Mouse (Mus musculus): ENCODE data around the gene Myt1l. TPM values are rescaled to one million over a fixed set of nuclear protein-coding genes. Genes with fewer than 3 reads are reported as not detected.

Myt1l gene
- total RNA-seq, 1 experiment from 2014 or later = not detected

- no peak for ATAC-seq (ENCODE audit: extremely low read depth, insufficient number of reproducible peaks, low FRiP score, poor library complexity, severe bottlenecking)
Observed at GRCm38 (mm10) chr12:29930591-29930990, 402.4 kb downstream of the Myt1l start.

DNA sequence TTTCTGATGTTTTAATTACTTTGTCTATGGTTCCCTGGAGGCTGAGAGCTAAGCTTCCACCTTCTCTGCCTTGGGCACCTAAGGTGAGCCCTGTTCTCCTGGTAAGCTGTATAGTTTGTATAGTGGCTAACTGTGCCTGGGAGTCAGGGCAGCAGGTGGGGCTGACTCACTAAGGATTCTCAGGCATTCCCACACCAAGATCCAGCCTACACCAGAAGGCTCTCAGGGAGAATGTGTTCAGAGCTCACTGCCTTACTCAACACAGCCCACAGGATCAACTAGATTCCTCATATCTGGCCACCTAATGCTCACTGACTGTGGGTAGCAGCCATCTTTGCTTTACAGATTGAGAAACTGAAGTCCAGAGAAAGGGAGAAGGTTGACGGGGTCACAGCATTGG lies 404.8 kb downstream of the Myt1l start:
- no peak for ATAC-seq (ENCODE audit: extremely low read depth, insufficient number of reproducible peaks, low FRiP score, poor library complexity, severe bottlenecking)

DNA sequence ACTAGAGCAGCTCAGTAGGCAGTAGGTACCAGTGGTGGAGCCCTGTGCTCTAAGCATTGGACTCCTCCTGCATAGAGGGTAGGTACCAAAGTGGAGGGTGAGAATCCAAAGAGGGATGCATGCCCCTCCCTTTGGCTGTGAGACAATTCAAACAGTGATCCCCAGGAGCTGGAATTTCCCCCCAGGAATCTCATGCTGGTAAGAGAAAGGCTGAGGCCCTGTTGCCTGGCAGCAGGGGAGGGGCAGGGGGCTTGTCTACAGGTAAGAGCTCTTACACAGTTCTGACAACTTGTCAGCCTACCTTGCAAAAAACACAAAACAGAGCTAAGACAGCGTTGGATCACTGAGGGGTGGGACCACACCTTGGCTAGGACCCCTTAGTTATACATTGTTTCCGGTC lies 405.3 kb downstream of the Myt1l start:
- no peak for ATAC-seq (ENCODE audit: extremely low read depth, insufficient number of reproducible peaks, low FRiP score, poor library complexity, severe bottlenecking)

DNA sequence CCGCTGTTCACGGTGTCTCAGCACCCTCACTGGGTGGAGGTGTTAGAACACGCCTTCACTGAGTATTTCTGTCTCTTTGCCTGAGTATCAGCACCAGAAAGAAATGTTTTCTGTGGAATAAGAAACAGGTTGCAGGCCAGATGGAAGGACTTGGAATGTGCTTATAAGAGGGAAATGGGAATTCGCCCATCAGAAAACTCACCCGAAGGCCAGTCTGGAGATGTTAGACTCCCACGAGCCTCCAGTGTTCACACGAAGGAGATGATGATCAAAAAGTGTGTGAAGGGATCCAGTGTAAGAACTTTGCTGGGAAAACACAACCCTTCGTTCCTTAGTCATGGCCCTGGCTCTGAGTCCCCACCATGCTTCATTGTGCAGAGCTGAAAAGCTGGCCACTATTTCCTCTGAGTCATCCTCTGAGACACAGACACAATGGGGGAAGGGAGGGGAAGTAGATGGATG lies 406.0 kb downstream of the Myt1l start:
- ATAC-seq (ENCODE audit: extremely low read depth, insufficient number of reproducible peaks, low FRiP score, poor library complexity, severe bottlenecking) = no peak

GRCm38 (mm10) chr12:29937308-29937707 lies 409.1 kb downstream of the Myt1l start, which contains the start of gene Pxdn:
Gene Pxdn, plus strand, starts transcription at chr12:29937608.
- no peak for ATAC-seq (ENCODE audit: extremely low read depth, insufficient number of reproducible peaks, low FRiP score, poor library complexity, severe bottlenecking)

DNA sequence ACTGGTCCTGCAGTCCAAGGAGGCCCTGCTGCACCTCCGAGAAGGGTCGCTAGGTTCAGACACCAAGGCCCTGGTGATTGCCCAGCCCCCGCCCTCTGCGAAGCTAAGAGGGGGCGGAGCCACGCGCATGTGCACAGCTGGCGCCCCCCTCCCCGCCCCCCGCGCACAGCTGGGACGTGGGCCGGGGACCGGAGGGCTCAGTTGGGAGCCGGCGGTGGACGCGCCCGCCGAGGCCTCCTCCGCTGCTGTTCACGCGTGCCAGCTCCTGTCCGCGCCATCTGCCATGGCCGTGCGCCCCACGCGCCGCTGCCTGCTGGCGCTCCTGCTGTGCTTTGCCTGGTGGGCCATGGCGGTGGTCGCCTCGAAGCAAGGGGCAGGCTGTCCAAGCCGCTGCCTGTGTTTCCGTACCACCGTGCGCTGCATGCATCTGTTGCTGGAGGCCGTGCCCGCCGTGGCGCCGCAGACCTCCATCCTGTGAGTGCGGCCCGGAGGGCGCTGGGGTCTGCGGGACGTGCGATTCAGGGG lies 409.7 kb downstream of the Myt1l start:
- no peak for ATAC-seq (ENCODE audit: extremely low read depth, insufficient number of reproducible peaks, low FRiP score, poor library complexity, severe bottlenecking)

GRCm38 (mm10) chr12:29938376-29939041 lies 410.3 kb downstream of the Myt1l start:
- ATAC-seq (ENCODE audit: extremely low read depth, insufficient number of reproducible peaks, low FRiP score, poor library complexity, severe bottlenecking) = no peak

DNA sequence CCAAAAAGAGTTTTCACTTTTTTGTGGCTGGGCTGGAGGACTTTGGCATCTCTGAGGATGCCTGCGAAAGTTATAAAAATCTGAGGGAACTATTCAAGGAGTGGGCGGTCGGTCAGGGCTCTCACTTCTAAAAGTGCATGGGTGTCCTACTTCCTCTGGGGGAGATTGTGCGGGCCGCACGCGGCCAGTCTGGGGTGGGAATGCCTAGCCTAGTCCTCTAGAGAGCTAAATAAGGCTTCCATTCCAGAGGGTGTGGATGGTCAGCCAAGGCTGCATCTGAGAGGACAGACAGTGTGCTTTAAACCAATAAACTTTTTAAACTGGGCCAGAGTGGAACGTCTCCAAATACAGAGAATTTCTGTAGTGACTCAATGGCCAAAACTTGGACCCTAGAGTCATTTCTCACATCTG lies 411.1 kb downstream of the Myt1l start:
- ATAC-seq (ENCODE audit: extremely low read depth, insufficient number of reproducible peaks, low FRiP score, poor library complexity, severe bottlenecking) = no peak

DNA sequence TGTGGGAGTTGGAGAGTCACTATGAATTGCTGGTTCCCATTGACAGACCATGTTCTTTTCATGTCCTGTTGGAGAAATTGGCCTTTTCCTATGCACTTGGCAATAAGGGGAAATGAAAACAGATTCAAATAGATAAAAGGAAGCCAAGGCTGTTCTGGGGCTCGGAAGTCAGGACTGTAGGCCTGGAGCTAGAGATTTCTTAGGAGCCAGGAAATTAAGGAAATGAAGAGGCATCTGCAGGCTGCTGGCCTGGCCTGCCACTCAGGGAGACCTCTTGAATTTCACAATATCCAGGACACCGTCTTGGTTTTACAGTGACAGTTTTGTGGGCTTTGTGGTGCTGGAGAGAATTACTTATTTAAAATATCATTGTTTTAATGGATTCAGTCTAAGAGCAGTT lies 414.3 kb downstream of the Myt1l start:
- no peak for ATAC-seq (ENCODE audit: extremely low read depth, insufficient number of reproducible peaks, low FRiP score, poor library complexity, severe bottlenecking)

DNA sequence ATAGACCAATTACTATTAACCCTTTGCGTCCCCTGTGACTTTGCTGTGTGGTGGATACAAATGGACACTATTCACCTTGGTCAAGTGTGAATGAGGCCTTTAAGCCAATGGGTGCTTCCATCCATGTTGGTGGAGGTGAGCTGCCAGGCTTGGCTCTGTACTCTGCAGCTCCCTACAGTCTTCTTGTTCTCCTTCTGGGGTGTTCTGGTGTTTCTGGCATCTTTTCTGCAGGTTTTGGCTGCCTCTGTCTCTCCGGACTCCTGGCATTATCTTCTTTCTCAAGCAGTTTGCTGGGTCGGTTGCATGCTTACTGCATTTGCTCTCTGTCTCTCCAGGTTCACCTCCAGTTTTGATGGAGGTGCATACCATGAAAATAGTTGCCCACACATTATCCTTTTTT lies 416.5 kb downstream of the Myt1l start:
- ATAC-seq (ENCODE audit: extremely low read depth, insufficient number of reproducible peaks, low FRiP score, poor library complexity, severe bottlenecking) = no peak

DNA sequence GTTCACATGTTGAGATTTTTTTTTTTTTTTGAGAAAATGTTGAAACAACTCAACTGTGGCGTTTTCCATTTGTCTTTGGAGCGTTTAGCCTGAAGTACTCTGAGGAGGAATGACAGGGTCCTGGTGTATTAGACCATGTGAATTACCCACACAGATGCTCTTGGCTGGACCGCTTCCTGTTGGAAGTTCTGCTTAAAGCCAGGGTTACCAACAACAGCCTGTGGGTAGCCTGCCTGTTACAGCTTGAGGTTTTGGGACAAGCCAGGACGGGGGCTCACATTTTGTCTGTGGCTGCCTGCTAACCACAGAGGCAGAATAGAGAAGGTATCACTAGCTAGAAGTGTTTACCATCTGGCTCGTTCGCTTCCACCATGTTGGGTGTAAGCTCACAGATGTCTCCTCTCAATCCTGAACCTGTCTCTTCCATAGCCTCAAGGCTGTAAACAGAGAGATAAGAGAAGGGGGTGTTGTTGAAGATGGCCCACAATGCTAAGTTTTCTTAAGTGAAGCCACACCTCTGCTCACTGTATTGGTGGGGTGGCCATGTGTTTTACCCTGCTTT lies 417.1 kb downstream of the Myt1l start:
- no peak for ATAC-seq (ENCODE audit: extremely low read depth, insufficient number of reproducible peaks, low FRiP score, poor library complexity, severe bottlenecking)

DNA sequence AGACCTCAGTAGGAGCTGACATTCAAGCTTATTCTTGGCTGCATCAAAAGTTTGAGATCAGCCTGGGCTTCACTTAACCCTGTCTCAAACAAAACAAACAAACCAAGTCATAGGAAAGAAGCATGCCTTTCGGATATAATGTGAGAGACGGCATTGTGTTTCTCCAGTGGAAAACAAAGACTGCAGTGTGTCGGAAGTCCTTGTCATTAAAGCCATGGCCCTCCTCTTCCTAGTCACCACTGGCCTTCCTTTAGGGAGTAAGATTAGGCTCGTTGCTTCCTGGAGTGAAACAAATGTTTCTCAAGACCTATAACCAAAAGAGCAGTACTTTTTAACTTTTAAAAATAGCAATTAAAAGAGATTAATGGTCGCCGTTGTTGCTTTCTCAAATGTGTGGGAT lies 422.9 kb downstream of the Myt1l start:
- ATAC-seq (ENCODE audit: extremely low read depth, insufficient number of reproducible peaks, low FRiP score, poor library complexity, severe bottlenecking) = no peak

GRCm38 (mm10) chr12:29951485-29951884 lies 423.3 kb downstream of the Myt1l start:
- ATAC-seq (ENCODE audit: extremely low read depth, insufficient number of reproducible peaks, low FRiP score, poor library complexity, severe bottlenecking) = no peak

GRCm38 (mm10) chr12:29952102-29952501 lies 423.9 kb downstream of the Myt1l start:
- no peak for ATAC-seq (ENCODE audit: extremely low read depth, insufficient number of reproducible peaks, low FRiP score, poor library complexity, severe bottlenecking)

- ATAC-seq (ENCODE audit: extremely low read depth, insufficient number of reproducible peaks, low FRiP score, poor library complexity, severe bottlenecking) = no peak
Observed at GRCm38 (mm10) chr12:29953999-29954398, 425.8 kb downstream of the Myt1l start.

GRCm38 (mm10) chr12:29954464-29954863 lies 426.3 kb downstream of the Myt1l start:
- no peak for ATAC-seq (ENCODE audit: extremely low read depth, insufficient number of reproducible peaks, low FRiP score, poor library complexity, severe bottlenecking)

DNA sequence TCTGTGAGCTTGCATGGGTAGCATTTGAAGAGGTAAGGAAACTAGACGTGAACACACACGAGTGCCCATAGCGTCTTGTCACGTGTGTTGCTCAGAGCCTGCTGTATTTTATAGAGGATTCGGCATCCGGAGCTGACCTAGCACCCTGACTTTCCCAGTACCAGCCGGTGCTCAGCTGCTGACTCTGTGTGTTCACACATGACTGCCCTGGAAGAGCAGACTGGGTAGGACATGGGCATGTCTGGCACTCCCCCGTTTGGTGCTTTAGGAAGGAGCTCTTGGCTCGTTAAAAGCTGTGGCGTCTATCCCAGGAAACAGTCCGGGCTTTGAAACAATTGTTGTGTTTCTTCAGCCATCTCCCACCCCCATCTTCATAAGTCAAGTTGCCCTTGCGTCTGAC lies 428.8 kb downstream of the Myt1l start:
- no peak for ATAC-seq (ENCODE audit: extremely low read depth, insufficient number of reproducible peaks, low FRiP score, poor library complexity, severe bottlenecking)

DNA sequence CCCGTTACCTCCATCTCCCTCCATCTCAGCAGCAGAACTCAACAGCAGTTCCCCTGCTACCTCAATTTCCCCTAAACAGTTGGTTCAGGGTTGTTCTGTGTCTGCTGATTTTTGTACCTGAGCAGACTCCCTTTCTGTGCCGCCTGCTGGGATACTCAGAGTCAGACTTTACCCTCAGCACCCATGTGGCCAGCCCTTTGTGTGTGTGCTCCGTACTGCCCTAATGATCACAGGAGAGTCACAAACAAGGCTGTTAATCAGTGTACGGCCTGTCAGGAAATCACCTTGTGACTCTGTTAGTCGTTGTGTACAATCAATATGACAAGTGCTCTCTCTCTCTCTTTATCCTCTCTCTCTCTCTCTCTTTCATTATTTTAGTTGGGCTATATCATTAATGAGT lies 430.5 kb downstream of the Myt1l start:
- ATAC-seq (ENCODE audit: extremely low read depth, insufficient number of reproducible peaks, low FRiP score, poor library complexity, severe bottlenecking) = no peak

- ATAC-seq (ENCODE audit: extremely low read depth, insufficient number of reproducible peaks, low FRiP score, poor library complexity, severe bottlenecking) = no peak
Observed at GRCm38 (mm10) chr12:29961041-29961440, 432.9 kb downstream of the Myt1l start.

DNA sequence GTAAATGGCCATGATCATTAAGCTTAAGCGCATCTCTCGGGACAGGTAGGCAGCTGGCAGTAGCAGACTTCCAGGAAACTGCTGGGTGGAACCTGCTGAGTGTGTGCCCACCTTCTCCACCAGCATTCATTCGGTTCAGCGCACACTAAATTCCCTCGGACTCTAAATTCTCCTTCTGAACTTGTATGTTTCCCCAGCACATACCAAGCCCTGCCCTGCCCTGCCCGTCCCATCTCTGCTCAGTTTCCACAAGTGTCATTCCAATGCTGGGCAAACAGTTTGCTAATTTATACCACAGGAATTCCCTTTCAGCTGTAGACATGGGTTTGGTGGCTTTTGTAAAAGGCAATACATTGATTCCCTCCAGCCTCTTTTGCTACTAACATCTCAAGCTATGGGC lies 436.8 kb downstream of the Myt1l start:
- ATAC-seq (ENCODE audit: extremely low read depth, insufficient number of reproducible peaks, low FRiP score, poor library complexity, severe bottlenecking) = no peak
